Mouse (Mus musculus) brown adipose tissue, adult 24 weeks (tissue): ENCODE data around the gene Aox2. TPM values are rescaled to one million over a fixed set of nuclear protein-coding genes. Genes with fewer than 3 reads are reported as not detected.

Experiments used
- H3K27ac ChIP-seq: fragments of 200-500 bp; replicated peaks from 2 replicates; pipeline ENCODE4 v1.5.1; 2012; ENCODE audit warnings: low read depth, mild to moderate bottlenecking, low read length
- H3K4me1 ChIP-seq: fragments of 200-500 bp; 2 replicates; pipeline ENCODE4 v1.6.1; 2012; ENCODE audit warnings: low read length, mixed read lengths; ENCODE audit not compliant: control insufficient read depth, insufficient read depth, insufficient read length
- H3K4me3 ChIP-seq: fragments of 200-500 bp; 2 replicates; pipeline ENCODE4 v1.5.1; 2012; ENCODE audit warnings: low read depth, mild to moderate bottlenecking, low read length, moderate library complexity; ENCODE audit not compliant: insufficient read depth
- polyA plus RNA-seq: library from polyadenylated mRNA; stranded (reverse); fragments of >200 nt; gene quantifications from 2 replicates; pipeline ENCODE4 v1.2.4, GENCODE M21; 2012; ENCODE audit not compliant: missing spikeins, insufficient read depth, insufficient read length

Aox2 gene
- polyA plus RNA-seq, 1 experiment, result not detected

DNA sequence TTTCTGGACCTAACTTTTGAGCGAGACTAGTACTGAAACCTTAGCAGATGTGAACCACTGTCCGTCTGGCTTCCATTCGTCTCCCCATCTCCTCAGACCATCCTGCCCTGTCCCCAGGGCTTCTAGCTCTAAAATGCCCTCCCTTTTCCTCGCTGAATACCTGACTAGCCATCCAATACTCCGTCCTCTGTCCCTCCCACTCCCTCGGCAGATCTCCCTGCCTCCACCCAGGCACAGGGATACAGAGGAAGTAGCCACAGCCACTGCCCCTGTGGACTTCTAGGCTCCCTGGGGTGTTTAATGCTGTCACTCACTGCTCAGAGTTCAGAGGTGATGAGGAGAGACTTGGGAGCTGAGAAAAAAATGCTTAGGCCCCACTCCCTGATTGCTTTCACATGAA, 23.9 kb downstream of the Aox2 start:
- no peak overlapping the region for H3K27ac ChIP-seq
- no peak overlapping the region for H3K4me3 ChIP-seq
- H3K4me1 ChIP-seq, result no peaks in the 10 kb centered on the region; the same call in 1 of the 2 replicates

DNA sequence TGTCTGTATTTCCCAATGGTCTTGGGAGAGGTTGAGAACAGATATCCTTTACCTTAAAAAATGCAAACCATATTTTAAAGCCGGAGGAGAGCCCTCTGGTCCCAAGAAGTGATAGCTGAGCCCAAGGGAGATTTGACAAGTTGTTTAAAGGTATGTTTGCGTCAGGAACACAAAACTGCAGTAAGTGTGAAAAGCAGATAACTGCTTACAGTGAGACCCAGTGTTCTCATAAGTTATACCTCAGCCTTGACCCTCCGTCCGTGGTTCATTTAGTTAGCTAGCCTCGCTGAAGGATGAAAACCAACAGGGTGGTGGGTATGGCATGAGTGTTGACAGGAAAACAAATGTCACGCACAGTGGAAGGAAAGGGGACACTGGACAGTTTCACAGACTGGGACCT, 24.9 kb downstream of the Aox2 start:
- no peak overlapping the region for H3K4me3 ChIP-seq

DNA sequence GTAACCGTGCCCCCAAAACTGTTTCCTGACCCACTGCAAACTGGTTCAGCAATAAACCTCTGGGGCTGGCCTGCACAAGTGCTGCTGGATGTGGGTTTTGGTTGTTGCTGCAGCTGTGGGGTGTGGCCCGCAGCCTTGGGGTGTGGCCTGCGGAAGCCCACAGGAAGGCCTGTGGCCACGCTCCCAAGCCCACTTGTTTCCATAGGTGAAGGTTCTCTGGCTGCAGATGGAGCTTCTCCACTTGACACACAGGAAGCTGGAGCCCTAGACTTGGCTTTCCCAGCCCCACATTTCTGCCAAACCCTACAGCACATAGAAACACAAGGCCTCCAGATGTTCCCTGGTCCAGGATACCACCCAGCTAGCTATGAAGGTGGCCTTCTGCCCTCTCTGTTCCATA, 25.6 kb downstream of the Aox2 start:
- H3K4me1 ChIP-seq, result no peaks in the 10 kb centered on the region; the same call in 1 of the 2 replicates
- H3K4me3 ChIP-seq, result no peak overlapping the region
- no peak overlapping the region for H3K27ac ChIP-seq

More for the DNA sequence above, 24.9 kb downstream of the Aox2 start:
- no peaks in the 10 kb centered on the region; the same call in 1 of the 2 replicates for H3K4me1 ChIP-seq
- H3K27ac ChIP-seq, result no peak overlapping the region

DNA sequence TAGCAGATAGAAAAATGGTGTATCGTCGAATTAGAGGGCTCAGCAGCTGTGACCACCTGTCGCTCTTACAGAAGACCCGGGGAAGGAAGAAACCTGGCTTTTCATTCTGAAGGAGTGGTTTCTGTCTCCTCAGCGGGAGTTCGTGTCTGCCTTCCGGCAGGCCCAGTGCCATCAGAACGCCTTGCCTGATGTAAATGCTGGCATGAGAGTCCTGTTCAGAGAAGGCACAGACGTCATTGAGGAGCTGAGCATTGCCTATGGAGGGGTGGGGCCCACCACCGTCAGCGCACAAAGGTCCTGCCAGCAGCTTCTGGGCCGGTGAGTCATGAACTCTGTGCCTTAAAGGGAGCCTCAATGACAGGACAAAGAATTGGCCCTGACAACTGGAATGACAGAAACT, 26.2 kb downstream of the Aox2 start:
- Histone ChIP-seq H3K4me3 (no peak overlapping the region), H3K4me1 (no peaks in the 10 kb centered on the region; the same call in 1 of the 2 replicates), H3K27ac (no peak overlapping the region)

DNA sequence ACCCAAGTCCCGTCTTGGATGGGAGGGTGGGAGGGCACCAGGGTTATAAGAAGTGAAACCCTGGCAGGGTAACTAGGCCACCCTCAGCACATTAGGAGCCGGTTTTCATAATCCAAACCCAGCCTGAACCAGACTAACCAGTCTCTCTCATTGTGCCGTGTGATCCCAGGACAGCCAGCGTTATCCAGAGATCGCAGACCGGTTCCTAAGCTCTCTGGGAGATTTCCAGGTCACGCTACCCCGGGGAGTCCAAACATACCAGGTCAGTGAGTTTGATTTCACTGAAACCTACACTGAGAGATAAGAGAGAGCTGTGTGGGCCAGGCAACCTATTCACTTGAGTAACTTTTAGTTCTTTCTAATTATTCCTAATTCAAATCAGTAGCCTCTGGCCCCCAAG, 29.1 kb downstream of the Aox2 start:
- H3K27ac ChIP-seq, result no peak overlapping the region
- no peak overlapping the region for H3K4me3 ChIP-seq
- no peaks in the 10 kb centered on the region; the same call in 1 of the 2 replicates for H3K4me1 ChIP-seq

DNA sequence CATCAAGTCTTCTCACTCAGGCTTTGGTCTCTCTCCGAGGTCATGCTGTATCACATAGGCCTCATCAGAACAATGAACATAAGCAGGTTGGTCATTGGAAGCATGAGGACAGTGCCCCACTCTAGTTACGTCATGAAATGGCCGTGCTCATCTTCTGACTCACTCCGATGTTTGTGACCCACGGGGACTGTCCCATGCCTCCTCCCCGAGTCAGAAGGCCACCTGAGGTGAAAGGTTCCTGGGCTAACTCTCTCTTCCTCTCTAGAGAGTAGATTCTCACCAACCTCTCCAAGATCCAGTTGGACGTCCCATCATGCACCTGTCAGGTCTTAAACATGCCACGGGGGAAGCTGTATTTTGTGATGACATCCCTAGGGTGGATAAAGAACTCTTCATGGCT, 30.5 kb downstream of the Aox2 start:
- H3K4me3 ChIP-seq, result no peak overlapping the region
- H3K27ac ChIP-seq, result no peak overlapping the region
- H3K4me1 ChIP-seq, result no peaks in the 10 kb centered on the region

DNA sequence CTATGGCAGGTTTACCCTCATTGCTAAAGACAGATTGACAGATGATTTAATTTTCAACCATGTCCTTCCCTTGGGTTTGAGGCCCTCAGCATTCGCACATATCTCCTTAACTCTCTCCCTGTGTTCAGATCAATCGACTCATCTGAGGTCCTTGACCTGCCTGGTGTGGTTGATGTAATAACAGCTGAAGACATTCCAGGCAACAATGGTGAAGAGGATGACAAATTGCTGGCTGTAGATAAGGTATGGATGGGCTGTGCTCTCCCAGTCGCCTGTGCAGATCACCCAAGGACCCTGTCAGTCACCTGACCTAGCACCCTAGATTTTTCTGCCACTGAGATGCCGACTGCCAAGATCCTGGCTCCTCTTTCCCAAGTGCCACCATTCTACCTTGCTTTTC, 31.7 kb downstream of the Aox2 start:
- Histone ChIP-seq H3K4me3 (no peak overlapping the region), H3K4me1 (no peaks in the 10 kb centered on the region), H3K27ac (no peak overlapping the region)

DNA sequence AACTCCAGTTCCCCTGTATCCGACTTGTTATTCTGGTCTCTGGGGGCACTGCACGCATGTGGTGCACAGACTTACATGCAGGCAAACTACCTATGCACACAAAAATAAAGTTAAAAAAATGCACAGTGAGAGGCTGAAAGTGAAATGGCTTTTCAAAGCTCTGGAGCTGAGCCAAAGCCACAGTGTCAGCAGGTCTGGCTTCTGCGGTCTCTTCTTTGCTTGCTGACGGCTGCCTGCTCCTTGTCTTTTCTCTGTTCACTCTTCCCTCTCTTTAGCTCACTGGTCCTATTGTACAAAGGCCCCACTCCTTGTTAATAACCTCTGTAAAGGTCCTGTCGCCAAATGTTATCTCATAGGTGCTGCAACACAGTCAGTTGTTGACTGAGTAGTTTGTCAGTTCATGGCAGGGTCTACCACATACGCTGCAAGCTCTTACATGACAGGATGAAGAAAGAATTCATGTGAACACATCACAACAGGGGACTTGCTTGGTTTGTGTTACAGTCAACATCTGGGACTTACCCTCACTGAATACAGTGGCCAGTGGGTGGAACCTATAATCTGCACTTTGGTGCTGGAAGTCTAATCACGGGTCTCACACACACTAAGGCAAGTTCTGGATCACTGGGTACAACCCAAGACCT, 33.2 kb downstream of the Aox2 start:
- H3K4me3 ChIP-seq, result no peak overlapping the region
- H3K27ac ChIP-seq, result no peak overlapping the region
- H3K4me1 ChIP-seq, result no peaks in the 10 kb centered on the region

DNA sequence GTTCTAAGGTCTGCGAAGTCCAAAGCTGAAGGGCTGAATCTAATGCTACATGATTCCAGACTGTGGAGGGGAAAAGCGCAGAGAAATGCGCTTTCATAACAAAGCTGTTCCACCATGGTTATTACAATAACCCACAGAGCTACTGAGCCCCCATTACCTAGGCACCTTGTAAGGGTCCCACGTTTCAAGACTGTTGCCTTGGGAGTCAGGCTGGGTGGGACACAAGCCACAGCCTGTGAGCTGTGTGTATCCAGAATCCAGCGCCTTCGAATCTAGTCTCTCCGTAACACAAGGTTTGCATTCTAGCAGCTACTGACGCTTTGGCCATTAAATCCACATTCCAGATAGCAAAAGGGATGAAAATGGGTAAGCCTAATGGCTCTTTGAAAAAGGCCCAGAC, 35.0 kb downstream of the Aox2 start:
- H3K27ac ChIP-seq, result no peak overlapping the region
- H3K4me1 ChIP-seq, result no peaks in the 10 kb centered on the region
- no peak overlapping the region for H3K4me3 ChIP-seq

DNA sequence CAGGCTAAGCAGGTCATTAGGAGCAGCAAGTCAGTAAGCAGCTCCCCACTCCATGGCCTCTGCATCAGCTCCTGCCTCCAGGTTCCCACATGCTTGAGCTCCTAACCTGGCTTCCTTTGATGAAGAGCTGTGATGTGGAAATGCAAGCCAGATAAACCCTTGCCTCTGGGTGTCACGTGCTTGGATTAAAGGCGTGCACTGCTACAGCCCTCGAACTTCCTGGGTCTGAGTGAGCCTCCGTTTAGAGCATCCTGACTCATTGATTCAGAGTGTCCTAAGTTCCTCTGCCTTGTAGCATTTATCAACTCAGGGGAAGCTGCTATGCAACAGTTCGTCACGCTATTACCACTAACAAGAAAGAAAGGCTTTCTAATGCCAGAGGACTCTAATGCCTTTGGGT, 37.4 kb downstream of the Aox2 start:
- Histone ChIP-seq H3K4me3 (no peak overlapping the region), H3K27ac (no peak overlapping the region), H3K4me1 (no peaks in the 10 kb centered on the region)

DNA sequence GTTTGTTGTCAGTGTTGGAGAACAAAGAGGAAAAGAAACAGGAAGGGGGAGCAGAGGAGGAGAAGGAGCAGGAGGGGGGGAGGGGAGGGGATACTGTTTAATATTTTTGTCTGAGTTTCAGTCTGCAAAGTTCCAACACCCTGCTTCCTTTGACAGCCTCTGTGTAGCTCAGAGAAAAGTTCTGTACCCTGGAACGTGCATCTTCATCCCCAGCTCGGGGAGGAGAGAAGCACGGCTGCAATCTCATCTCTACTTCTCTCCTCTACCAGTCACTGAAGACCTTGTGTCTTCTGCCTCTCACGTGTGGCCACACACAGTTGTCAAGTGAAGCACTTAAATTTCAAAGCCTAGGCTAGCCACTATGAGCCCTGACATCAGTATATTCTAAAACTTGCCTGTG, 55.1 kb downstream of the Aox2 start:
- 0 out of 2 replicates have a peak overlapping the region, but pooled peaks have one; percentile 21 for H3K4me3 ChIP-seq
- H3K4me1 ChIP-seq, result no peaks in the 10 kb centered on the region
- H3K27ac ChIP-seq, result no peak overlapping the region

DNA sequence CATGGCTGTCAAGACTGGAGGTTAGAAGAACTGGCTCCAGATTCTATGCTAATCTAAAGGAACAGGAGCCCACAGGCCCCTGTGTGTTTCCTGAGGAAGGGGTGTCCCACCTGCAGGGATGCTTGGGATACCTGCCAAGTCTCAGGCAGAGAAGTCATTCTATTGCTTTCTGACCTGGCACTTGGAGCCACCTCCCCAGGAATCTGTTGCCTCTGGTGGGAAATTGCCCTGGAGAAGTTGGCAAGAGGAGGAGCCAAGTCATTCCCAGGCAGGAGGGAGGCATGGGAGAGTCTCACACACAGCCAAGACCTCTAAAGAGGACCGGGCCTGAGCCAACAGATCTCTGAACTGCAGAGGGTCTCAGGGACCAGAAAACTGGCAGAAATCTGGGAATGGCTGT, 61.8 kb downstream of the Aox2 start:
- Histone ChIP-seq H3K4me3 (no peak overlapping the region), H3K4me1 (peaks cover 3% of the 10 kb centered on the region; the same call in 1 of the 2 replicates), H3K27ac (no peak overlapping the region)

DNA sequence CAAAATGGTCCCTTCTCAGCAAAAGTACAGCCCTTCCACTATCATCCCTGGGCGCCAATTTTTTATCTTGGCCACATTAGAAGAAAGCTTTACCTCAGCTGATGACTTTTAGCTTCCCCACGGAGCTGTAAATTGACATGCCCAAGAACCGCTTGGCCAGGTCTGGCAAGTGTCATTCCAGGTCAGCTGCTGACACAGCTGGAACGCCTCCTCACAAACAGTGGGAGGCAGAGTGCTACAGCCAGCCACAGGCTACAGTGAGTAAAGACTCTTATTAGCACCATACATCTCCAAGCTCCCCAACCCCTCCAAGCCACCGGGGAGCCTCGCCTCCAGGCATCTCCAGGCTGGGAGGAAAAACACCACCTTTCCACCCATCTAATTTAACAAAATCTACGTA, 63.5 kb downstream of the Aox2 start:
- no peak overlapping the region for H3K4me3 ChIP-seq
- H3K27ac ChIP-seq, result no peak overlapping the region
- peaks cover 3% of the 10 kb centered on the region; the same call in 1 of the 2 replicates for H3K4me1 ChIP-seq

DNA sequence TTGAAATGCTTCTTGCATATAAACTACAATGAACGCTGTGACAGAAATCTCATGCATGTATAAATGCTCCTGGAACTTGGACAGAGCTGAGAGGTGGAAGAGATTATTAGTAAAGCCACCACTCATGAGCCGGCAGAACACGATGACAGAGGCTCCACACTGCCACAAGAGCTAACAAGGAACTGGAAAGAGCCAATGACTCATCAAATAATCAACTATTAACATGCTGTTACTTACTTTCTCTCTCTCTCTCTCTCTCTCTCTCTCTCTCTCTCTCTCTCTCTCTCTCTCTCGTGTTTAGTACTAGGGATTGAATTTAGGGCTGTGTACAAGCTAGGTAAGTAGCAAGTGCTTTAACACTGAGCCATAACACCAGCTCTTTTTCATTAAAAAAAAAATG, 65.7 kb downstream of the Aox2 start:
- no peak overlapping the region for H3K4me3 ChIP-seq
- no peak overlapping the region for H3K27ac ChIP-seq
- peaks cover 3% of the 10 kb centered on the region; the same call in 1 of the 2 replicates for H3K4me1 ChIP-seq

DNA sequence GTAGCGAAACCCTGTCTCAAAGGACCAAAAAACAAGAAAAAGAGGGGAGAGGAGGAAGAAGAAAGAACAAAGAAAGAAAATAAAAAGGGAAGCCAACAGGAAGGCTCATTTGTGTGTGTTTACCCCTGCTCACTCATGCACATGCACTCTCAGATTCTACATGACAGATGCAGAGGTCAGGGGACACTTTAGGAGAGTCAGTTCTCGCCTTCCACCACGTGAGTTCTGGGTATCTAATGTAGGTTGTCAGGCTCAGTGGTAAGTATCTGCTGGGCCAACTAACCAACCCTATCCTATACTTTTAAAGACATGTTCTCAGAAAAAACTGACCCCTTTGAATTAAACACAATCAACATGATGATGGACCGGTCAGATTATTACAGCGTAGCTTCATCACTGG, 66.4 kb downstream of the Aox2 start:
- no peak overlapping the region for H3K27ac ChIP-seq
- no peak overlapping the region for H3K4me3 ChIP-seq
- H3K4me1 ChIP-seq, result peaks cover 3% of the 10 kb centered on the region; the same call in 1 of the 2 replicates

DNA sequence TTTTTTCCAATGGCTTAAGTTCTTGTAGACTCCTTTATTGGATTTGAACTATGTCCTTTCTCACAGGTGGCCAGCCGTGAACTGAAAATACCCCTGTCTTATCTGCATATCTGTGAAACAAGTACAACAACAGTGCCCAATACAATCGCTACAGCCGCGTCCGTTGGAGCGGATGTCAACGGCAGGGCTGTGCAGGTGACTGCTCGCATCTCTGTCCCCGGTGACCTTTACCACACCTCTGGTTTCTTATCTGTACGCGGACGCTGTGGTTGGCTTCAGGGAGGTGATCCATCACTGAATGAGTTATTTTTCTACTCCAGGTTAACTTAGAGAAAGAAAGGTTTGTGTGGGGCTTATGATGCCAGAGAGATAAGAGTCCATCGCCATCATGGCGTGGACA, 68.0 kb downstream of the Aox2 start:
- H3K4me1 ChIP-seq, result peaks cover 3% of the 10 kb centered on the region; the same call in 1 of the 2 replicates
- no peak overlapping the region for H3K27ac ChIP-seq
- H3K4me3 ChIP-seq, result no peak overlapping the region
